Mouse (Mus musculus) midbrain, embryonic 11.5 days (tissue): ENCODE results near the gene Gabarap. TPM values are rescaled to one million over a fixed set of nuclear protein-coding genes. Genes with fewer than 3 reads are reported as not detected.

ENCODE experiments used
- ATAC-seq: fragments of 200-750 bp; cut with Nextera tagmentation; 2 replicates; pipeline ENCODE4 v1.8.0; 2017; ENCODE audit warnings: moderate TSS enrichment, moderate library complexity; ENCODE audit not compliant: low FRiP score
- DNase-seq: peaks from one replicate; pipeline ENCODE4 v3.0.0; 2015; ENCODE audit warnings: low spot score; ENCODE audit errors: missing footprints
- H3K27ac ChIP-seq: fragments of 300-500 bp; sonication (generic); 2 replicates; pipeline ENCODE4 v1.5.1; 2014; ENCODE audit warnings: low read depth, low read length
- H3K27me3 ChIP-seq: fragments of 300-500 bp; sonication (generic); 2 replicates; pipeline ENCODE4 v1.6.1; 2014; ENCODE audit warnings: mild to moderate bottlenecking, low read length, moderate library complexity, mixed read lengths; ENCODE audit not compliant: control insufficient read depth, insufficient read depth
- H3K36me3 ChIP-seq: fragments of 300-500 bp; sonication (generic); 2 replicates; pipeline ENCODE4 v1.6.1; 2014; ENCODE audit warnings: mild to moderate bottlenecking, low read length, moderate library complexity, mixed read lengths; ENCODE audit not compliant: control insufficient read depth, insufficient read depth
- H3K4me1 ChIP-seq: fragments of 300-500 bp; sonication (generic); 2 replicates; pipeline ENCODE4 v1.6.1; 2014; ENCODE audit warnings: low read length; ENCODE audit not compliant: control insufficient read depth, insufficient read depth
- H3K4me2 ChIP-seq: fragments of 300-500 bp; sonication (generic); 2 replicates; pipeline ENCODE4 v1.6.1; 2014; ENCODE audit warnings: mild to moderate bottlenecking, moderate library complexity
- H3K4me3 ChIP-seq: fragments of 300-500 bp; sonication (generic); 2 replicates; pipeline ENCODE4 v1.5.1; 2014; ENCODE audit warnings: low read depth, low read length
- H3K9ac ChIP-seq: fragments of 300-500 bp; sonication (generic); 2 replicates; pipeline ENCODE4 v1.6.1; 2014; ENCODE audit warnings: low read length
- H3K9me3 ChIP-seq: fragments of 300-500 bp; sonication (generic); 2 replicates; pipeline ENCODE4 v1.6.1; 2016; ENCODE audit warnings: low read length; ENCODE audit not compliant: control insufficient read depth
- WGBS: fragments of 180-500 bp; shearing (Covaris S2); extraction: QIAGEN DNeasy Blood & Tissue Kit; methylation state at CpG from one replicate; pipeline ENCODE4 v1.1.7; 2014; 5-methylcytosine and 5-hydroxymethylcytosine counted together
- polyA plus RNA-seq: library from polyadenylated mRNA; unstranded; fragments of >200 nt; fragmentation: Nextera tagmentation; extraction: Ambion mirVana; gene quantifications from 2 replicates; pipeline ENCODE4 v1.2.1, GENCODE M21; 2014

Gabarap gene
- polyA plus RNA-seq, 1 experiment from 2014 or later: 566 TPM

DNA sequence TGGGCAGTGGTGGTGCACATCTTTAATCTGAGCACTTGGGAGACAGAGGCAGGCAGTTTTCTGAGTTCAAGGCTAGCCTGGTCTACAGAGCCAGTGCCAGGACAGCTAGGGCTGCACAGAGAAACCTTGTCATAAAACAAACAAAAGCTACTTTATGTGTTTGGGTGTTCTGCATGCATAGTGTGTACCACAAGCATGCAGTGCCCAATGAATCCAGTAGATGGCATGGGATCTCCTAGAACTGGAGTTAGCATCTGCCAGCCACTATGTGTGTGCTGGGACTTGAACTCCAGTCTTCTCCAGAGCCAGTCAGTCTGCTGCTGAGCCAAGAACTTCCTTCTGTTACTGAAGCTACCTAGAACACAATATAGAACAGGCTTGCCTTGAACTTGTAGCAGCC lies 10.9 kb downstream of the Gabarap start:
- peak overlapping the region; percentile 92 for H3K4me2 ChIP-seq
- H3K9ac ChIP-seq: no peak overlapping the region; the same call in 1 of the 2 replicates
- H3K27ac ChIP-seq: no peak overlapping the region
- no peaks in the 10 kb centered on the region for H3K9me3 ChIP-seq
- H3K36me3 ChIP-seq: peaks cover 25% of the 10 kb centered on the region
- no peak for DNase-seq
- H3K4me1 ChIP-seq: peaks cover 29% of the 10 kb centered on the region
- H3K27me3 ChIP-seq: no peaks in the 10 kb centered on the region
- ATAC-seq: no peak
- H3K4me3 ChIP-seq: peak overlapping the region; percentile 81

DNA sequence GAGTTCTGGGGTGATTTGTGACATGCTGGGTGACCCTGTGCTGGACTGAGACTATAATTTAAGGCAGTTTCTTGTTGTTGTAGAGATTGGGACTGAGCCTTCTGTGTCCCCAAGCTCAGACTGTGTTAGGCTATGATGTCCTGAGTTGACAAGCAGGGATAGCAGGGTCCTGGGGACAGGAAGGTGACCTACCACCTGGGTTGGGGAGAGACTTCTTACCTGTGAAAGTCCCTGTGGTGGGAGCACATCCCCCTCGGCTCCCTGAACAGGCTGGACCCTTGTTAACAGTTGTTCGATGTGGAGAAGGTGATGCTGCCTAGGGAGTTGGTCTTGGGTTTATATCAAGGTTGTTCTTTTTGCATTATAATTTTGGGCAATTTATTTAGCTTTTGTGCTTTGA lies 11.5 kb downstream of the Gabarap start:
- H3K4me3 ChIP-seq: peak overlapping the region; percentile 81; the same call in 1 of the 2 replicates
- peaks cover 31% of the 10 kb centered on the region for H3K36me3 ChIP-seq
- H3K9me3 ChIP-seq: no peaks in the 10 kb centered on the region
- DNase-seq (no peak), ATAC-seq (no peak)
- no peak overlapping the region for H3K9ac ChIP-seq
- peaks cover 28% of the 10 kb centered on the region for H3K4me1 ChIP-seq
- H3K27ac ChIP-seq: no peak overlapping the region
- H3K27me3 ChIP-seq: no peaks in the 10 kb centered on the region
- 94% methylated on average over 2 of the region's 2 CpGs for WGBS
- H3K4me2 ChIP-seq: peak overlapping the region; percentile 92

DNA sequence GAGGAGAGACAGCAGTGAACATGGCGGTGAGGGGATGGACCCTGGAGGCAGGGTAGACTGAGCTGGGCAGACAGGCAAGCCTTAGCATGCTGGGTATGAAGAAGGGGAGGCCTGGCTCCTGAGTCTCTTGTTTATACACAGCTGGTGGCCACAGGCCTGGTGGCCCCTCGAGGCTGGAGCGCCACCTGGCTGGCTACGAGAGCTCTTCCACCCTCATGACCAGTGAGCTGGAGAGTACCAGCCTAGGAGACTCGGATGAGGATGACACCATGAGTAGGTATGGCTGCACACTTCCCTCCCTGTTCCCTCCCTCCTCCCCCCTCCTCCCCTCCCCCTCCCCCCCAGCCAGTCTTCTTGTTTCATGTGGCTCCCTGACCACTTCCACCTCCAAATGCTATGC lies 14.6 kb downstream of the Gabarap start:
- 51% methylated on average over 5 of the region's 5 CpGs for WGBS
- DNase-seq (no peak), ATAC-seq (no peak)
- peaks cover 38% of the 10 kb centered on the region for H3K36me3 ChIP-seq
- H3K27me3 ChIP-seq: no peaks in the 10 kb centered on the region
- H3K9ac ChIP-seq: no peak overlapping the region
- H3K9me3 ChIP-seq: no peaks in the 10 kb centered on the region
- peaks cover 22% of the 10 kb centered on the region for H3K4me1 ChIP-seq
- H3K27ac ChIP-seq: no peak overlapping the region
- no peak overlapping the region for H3K4me2 ChIP-seq
- no peak overlapping the region for H3K4me3 ChIP-seq

DNA sequence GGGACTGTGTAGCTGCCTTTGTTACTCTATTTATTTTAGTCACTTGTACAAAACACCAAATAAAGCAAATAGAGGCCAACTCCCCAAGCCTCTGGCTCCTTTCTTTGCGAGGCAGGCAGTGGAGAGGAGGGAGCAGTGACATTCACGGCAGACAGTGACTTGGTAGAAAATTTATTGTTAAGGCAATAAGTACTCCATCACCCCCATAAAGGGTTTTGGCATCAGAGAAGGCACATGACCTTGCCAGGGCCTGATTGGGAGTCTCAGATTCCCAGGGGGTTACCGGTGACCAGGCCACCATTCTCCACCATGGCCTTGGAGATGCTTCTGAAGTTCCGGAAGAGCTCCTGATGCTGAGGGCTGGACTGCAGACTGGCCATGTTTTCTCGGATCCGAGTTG lies 19.1 kb downstream of the Gabarap start:
- Histone ChIP-seq H3K36me3 (peaks cover 56% of the 10 kb centered on the region), H3K27me3 (no peaks in the 10 kb centered on the region), H3K27ac (no peak overlapping the region), H3K4me3 (no peak overlapping the region), H3K9ac (no peak overlapping the region), H3K9me3 (no peaks in the 10 kb centered on the region), H3K4me2 (no peak overlapping the region), H3K4me1 (peaks cover 8% of the 10 kb centered on the region)
- 91% methylated on average over 6 of the region's 6 CpGs for WGBS
- ATAC-seq: no peak
- no peak for DNase-seq

DNA sequence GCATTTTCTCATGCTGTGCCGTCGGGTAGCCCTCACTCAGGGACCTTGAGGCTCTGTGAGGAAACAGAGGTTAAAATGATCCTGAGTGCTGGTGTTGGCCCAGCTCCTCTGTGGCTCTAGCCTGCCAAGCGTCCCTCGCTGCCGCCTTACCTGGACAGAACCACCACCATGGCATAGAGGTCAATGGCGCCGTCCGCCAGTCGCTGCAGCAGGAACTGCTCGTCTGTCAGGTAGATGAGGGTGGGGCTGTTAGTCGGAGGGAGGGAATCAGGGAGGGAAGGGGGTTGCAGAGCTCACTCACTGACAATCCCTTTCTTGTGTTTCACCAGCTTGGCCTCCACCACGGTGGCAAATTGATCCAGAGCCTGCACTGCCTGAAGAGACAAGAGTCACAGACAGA lies 19.6 kb downstream of the Gabarap start:
- peaks cover 8% of the 10 kb centered on the region for H3K4me1 ChIP-seq
- DNase-seq (no peak), ATAC-seq (no peak)
- H3K4me2 ChIP-seq: no peak overlapping the region
- H3K9me3 ChIP-seq: no peaks in the 10 kb centered on the region
- H3K27me3 ChIP-seq: no peaks in the 10 kb centered on the region
- WGBS: 90% methylated on average over 12 of the region's 12 CpGs
- no peak overlapping the region for H3K9ac ChIP-seq
- no peak overlapping the region for H3K4me3 ChIP-seq
- H3K36me3 ChIP-seq: peaks cover 56% of the 10 kb centered on the region
- no peak overlapping the region for H3K27ac ChIP-seq

DNA sequence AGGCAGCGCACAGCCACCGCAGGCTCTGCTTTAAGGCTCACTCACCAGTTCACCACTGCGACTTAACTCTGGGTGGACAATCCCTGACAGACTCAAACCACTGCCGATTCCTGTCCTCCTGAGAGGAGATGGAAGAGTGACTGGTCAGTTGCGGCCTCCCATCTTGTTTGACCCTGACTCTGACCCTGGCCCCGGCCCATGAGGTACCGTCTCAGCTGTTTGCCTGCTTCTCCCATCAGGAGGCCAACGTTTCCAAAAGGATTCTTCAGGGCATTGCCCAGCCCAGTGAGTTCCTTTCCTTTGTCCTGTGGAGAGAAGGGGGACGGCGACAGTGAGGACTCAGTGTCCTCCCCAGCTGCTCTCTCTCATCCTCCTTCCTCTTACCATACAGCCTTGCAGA lies 20.0 kb downstream of the Gabarap start:
- H3K27ac ChIP-seq: no peak overlapping the region
- DNase-seq (no peak), ATAC-seq (no peak)
- H3K4me3 ChIP-seq: no peak overlapping the region
- H3K9ac ChIP-seq: no peak overlapping the region
- no peak overlapping the region for H3K4me2 ChIP-seq
- H3K36me3 ChIP-seq: peaks cover 54% of the 10 kb centered on the region
- no peaks in the 10 kb centered on the region for H3K27me3 ChIP-seq
- WGBS: 82% methylated on average over 10 of the region's 10 CpGs
- H3K9me3 ChIP-seq: no peaks in the 10 kb centered on the region
- peaks cover 8% of the 10 kb centered on the region for H3K4me1 ChIP-seq

DNA sequence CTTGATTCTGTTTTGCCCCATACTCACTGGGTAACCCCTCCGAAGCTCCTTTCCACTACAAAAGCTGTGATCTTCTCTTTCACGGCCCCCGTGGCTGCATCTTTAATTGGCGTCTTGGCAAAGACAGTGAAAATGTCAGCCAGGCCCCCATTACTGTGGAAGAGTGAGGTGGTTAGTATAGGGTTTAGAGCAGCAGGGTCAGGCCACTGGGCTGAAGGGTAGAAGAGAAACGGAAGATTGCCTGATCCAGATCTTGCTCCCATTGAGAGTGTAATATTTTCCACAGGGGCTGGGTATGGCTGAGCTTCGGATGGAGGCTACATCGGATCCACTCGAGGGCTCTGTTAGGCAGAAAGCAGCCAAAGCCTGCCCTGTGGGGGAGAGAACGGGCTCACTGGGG lies 22.0 kb downstream of the Gabarap start:
- WGBS: 90% methylated on average over 9 of the region's 9 CpGs
- Histone ChIP-seq H3K4me1 (peaks cover 16% of the 10 kb centered on the region), H3K4me2 (no peak overlapping the region), H3K27ac (no peak overlapping the region), H3K36me3 (peaks cover 38% of the 10 kb centered on the region), H3K9me3 (no peaks in the 10 kb centered on the region), H3K9ac (no peak overlapping the region), H3K27me3 (no peaks in the 10 kb centered on the region), H3K4me3 (no peak overlapping the region)
- DNase-seq (no peak), ATAC-seq (no peak)

DNA sequence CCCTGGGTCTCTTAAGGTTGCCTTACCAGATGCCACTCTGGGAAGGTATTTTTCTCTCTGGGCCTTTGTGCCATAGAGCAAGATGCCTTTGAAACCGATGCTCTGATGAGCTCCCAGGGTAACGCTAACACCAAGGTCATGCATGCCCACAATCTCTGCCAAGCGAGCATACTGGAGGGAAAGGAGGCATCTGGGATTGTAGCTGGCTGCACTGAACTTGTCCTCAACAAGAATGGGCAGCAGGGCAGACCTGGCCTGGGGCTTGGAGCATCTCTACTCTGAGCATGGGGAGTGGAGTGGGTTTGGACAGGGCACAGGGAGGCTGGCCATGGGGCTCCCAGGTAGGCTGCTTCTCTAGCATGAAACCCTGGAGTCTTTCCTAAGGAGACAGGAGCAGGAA lies 22.5 kb downstream of the Gabarap start:
- no peak overlapping the region for H3K9ac ChIP-seq
- H3K27me3 ChIP-seq: no peaks in the 10 kb centered on the region
- H3K4me3 ChIP-seq: no peak overlapping the region
- H3K36me3 ChIP-seq: peaks cover 33% of the 10 kb centered on the region
- no peaks in the 10 kb centered on the region for H3K9me3 ChIP-seq
- no peak for DNase-seq
- H3K27ac ChIP-seq: no peak overlapping the region
- 87% methylated on average over 3 of the region's 3 CpGs for WGBS
- H3K4me2 ChIP-seq: no peak overlapping the region
- ATAC-seq: no peak
- H3K4me1 ChIP-seq: peaks cover 18% of the 10 kb centered on the region

DNA sequence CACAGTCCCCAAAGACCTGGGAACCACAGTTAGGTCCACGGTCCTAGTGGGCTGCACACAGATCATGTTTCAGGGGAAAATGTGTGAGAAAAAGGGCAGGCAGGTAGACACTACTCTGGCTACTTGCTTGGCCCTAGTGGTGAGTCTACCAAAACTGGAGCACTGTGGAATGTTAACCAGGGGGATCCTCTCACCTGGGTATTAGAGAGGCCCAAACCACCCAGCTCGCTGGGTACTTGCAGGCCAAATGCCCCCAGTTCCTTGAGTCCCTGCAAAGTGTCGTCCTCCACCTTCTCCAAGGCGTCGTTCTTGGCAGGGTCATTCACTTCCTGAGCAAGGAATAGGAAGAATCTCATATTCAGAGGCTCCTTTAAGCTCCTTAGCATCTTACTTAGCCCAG lies 23.1 kb downstream of the Gabarap start:
- Histone ChIP-seq H3K9ac (no peak overlapping the region), H3K4me2 (no peak overlapping the region), H3K4me3 (no peak overlapping the region), H3K4me1 (peaks cover 24% of the 10 kb centered on the region), H3K27ac (no peak overlapping the region), H3K9me3 (no peaks in the 10 kb centered on the region), H3K27me3 (no peaks in the 10 kb centered on the region), H3K36me3 (peaks cover 28% of the 10 kb centered on the region)
- WGBS: 66% methylated on average over 5 of the region's 5 CpGs
- ATAC-seq: no peak
- DNase-seq: no peak
